Mouse (Mus musculus) heart, postnatal 4 days (tissue): ENCODE measurements around the gene Card6. TPM values are rescaled to one million over a fixed set of nuclear protein-coding genes. Genes with fewer than 3 reads are reported as not detected.
A peak's percentile ranks its signal among the peaks of the same experiment; 100 is the strongest.

ENCODE experiments used
- DNase-seq: peaks from one replicate; pipeline ENCODE4 v3.0.0; 2021
- total RNA-seq, 2 experiments: library from RNA; stranded (reverse); gene quantifications; 2 replicates each; pipeline ENCODE4 v1.2.3; 2021

The Card6 gene
- total RNA-seq, 2 experiments from 2014 or later: 5.9 to 6.1 TPM

- DNase-seq: no peak
Observed at GRCm38 (mm10) chr15:5129111-5129805, 20.9 kb upstream of the Card6 start.

- DNase-seq: no peak
Observed at GRCm38 (mm10) chr15:5128176-5128940, 20.0 kb upstream of the Card6 start.

- no peak for DNase-seq
Observed at GRCm38 (mm10) chr15:5127487-5127886, 19.1 kb upstream of the Card6 start.

GRCm38 (mm10) chr15:5126456-5126855 lies 18.1 kb upstream of the Card6 start:
- no peak for DNase-seq

GRCm38 (mm10) chr15:5121535-5122313 lies 13.4 kb upstream of the Card6 start:
- no peak for DNase-seq

GRCm38 (mm10) chr15:5119707-5120106 lies 11.4 kb upstream of the Card6 start:
- no peak for DNase-seq

- no peak for DNase-seq
Observed at GRCm38 (mm10) chr15:5119192-5119591, 10.9 kb upstream of the Card6 start.

- no peak for DNase-seq
Observed at GRCm38 (mm10) chr15:5118626-5119025, 10.3 kb upstream of the Card6 start.

GRCm38 (mm10) chr15:5117031-5117601 lies 8.8 kb upstream of the Card6 start:
- DNase-seq: no peak

GRCm38 (mm10) chr15:5116270-5117030 lies 8.1 kb upstream of the Card6 start, which contains the start of gene Rpl37:
TSS of gene Rpl37 (plus strand) at chr15:5116645.
- DNase-seq: peak; percentile 100

- DNase-seq: no peak
Observed at GRCm38 (mm10) chr15:5115173-5115572, 6.8 kb upstream of the Card6 start.

- DNase-seq: no peak
Observed at GRCm38 (mm10) chr15:5112651-5113050, 4.3 kb upstream of the Card6 start.

GRCm38 (mm10) chr15:5108655-5109040 lies 309 bp upstream of the Card6 start:
- no peak for DNase-seq

GRCm38 (mm10) chr15:5106293-5106692 lies 2.0 kb downstream of the Card6 start:
- no peak for DNase-seq

- DNase-seq: no peak
Observed at GRCm38 (mm10) chr15:5105891-5106290, 2.4 kb downstream of the Card6 start.

- DNase-seq: no peak
Observed at GRCm38 (mm10) chr15:5102312-5102711, 6.0 kb downstream of the Card6 start.

- no peak for DNase-seq
Observed at GRCm38 (mm10) chr15:5097376-5097775, 11.0 kb downstream of the Card6 start.

GRCm38 (mm10) chr15:5095534-5096301 lies 12.6 kb downstream of the Card6 start:
- DNase-seq: no peak

- DNase-seq: no peak
Observed at GRCm38 (mm10) chr15:5090131-5090530, 18.2 kb downstream of the Card6 start.

GRCm38 (mm10) chr15:5088850-5089608 lies 19.3 kb downstream of the Card6 start:
- DNase-seq: no peak
